In genomic region chr6:37325076-37325475, GRCm38 (mm10) we compare ENCODE assay signal across 23 mouse cellular contexts. TPM values are rescaled to one million over a fixed set of nuclear protein-coding genes. Genes with fewer than 3 reads are reported as not detected.
DNase-seq lines count a peak whose midpoint lies in the region; ATAC-seq lines count a peak whose summit lies in the region.
"Had no signal": no experiment of that assay in that cellular context is flagged by ENCODE, and none has a peak within 500 bp of the region (broad histone marks: within the 10 kb centered on the region; RNA-seq: fewer than 3 reads in every experiment).

No protein-coding gene starts in this region.

- peaks cover 21% of the 10 kb centered on the region for H3K4me1 ChIP-seq in heart, embryonic 10.5 days
- H3K4me1 ChIP-seq in midbrain, embryonic 11.5 days (ENCODE audit: control insufficient read depth, insufficient read depth, low read length), result 0 out of 2 replicates have a peak, but pooled peaks cover 5% of the 10 kb centered on the region
- H3K4me1 ChIP-seq in midbrain, embryonic 10.5 days, result peaks cover 15% of the 10 kb centered on the region
- no peaks in the 10 kb centered on the region for H3K4me1 ChIP-seq in liver, embryonic 11.5 days (replicated peaks; ENCODE audit: control insufficient read depth, insufficient read depth, low read length)

- peak; percentile 57 for DNase-seq in heart, embryonic 10.5 days (ENCODE audit: low spot score)
- DNase-seq in heart, postnatal 10 days, result no peak
- peak; percentile 77 for DNase-seq in midbrain, embryonic 11.5 days (ENCODE audit: low spot score, missing footprints)
- no peak for DNase-seq in midbrain, embryonic 10.5 days (ENCODE audit: low spot score)
- peak; percentile 33 to 47 for DNase-seq in B cell, adult 2 months
- no peak for DNase-seq in liver, embryonic 11.5 days (ENCODE audit: low spot score)
- DNase-seq: adrenal gland, adult 8-10 months; adrenal gland, postnatal 14 days; adrenal gland, postnatal 36 days; cerebellum, adult 11-12 months; cerebellum, adult 2 months; cerebellum, adult 9-10 months; cerebellum, postnatal 10 days; cerebellum, postnatal 25 days had no signal

- no peak for ATAC-seq in midbrain, embryonic 11.5 days (ENCODE audit: low FRiP score)
- ATAC-seq in liver, embryonic 11.5 days (replicated peaks; ENCODE audit: low FRiP score), result no peak
- ATAC-seq: activated CD4-positive, CD25-positive, alpha-beta regulatory T cell, adult 4 months; CD4-positive, CD25-positive, alpha-beta regulatory T cell, adult 4 months; forebrain, embryonic 13.5 days; forebrain, embryonic 15.5 days; Patski had no signal

- intact Hi-C loops in heart, postnatal 10 days (cut with DNase I), result no loop called here

- no peak overlapping the region for H3K27ac ChIP-seq in heart, embryonic 10.5 days
- no peak overlapping the region for H3K27ac ChIP-seq in midbrain, embryonic 11.5 days (ENCODE audit: low read depth, low read length)
- H3K27ac ChIP-seq in midbrain, embryonic 10.5 days (replicated peaks), result no peak overlapping the region
- H3K27ac ChIP-seq in liver, embryonic 11.5 days (ENCODE audit: low read depth, low read length), result no peak overlapping the region
- H3K27ac ChIP-seq: embryonic facial prominence, embryonic 10.5 days; embryonic facial prominence, embryonic 12.5 days; forebrain, embryonic 13.5 days; forebrain, embryonic 15.5 days had no signal

- no peaks in the 10 kb centered on the region for H3K9me3 ChIP-seq in heart, embryonic 10.5 days
- H3K9me3 ChIP-seq in midbrain, embryonic 11.5 days (ENCODE audit: control insufficient read depth, low read length), result no peaks in the 10 kb centered on the region
- no peaks in the 10 kb centered on the region for H3K9me3 ChIP-seq in midbrain, embryonic 10.5 days (replicated peaks)
- H3K9me3 ChIP-seq in liver, embryonic 11.5 days (ENCODE audit: control insufficient read depth, low read length), result no peaks in the 10 kb centered on the region
- H3K9me3 ChIP-seq: embryonic facial prominence, embryonic 10.5 days; embryonic facial prominence, embryonic 12.5 days; forebrain, embryonic 13.5 days; forebrain, embryonic 15.5 days had no signal

- no peak overlapping the region for H3K9ac ChIP-seq in midbrain, embryonic 11.5 days (ENCODE audit: low read length)
- no peak overlapping the region for H3K9ac ChIP-seq in liver, embryonic 11.5 days (ENCODE audit: low read depth, low read length)
- H3K9ac ChIP-seq: embryonic facial prominence, embryonic 12.5 days; forebrain, embryonic 13.5 days; forebrain, embryonic 15.5 days had no signal

- H3K4me3 ChIP-seq in heart, embryonic 10.5 days, result no peak overlapping the region
- no peak overlapping the region for H3K4me3 ChIP-seq in midbrain, embryonic 11.5 days (ENCODE audit: low read depth, low read length)
- H3K4me3 ChIP-seq in midbrain, embryonic 10.5 days, result no peak overlapping the region
- no peak overlapping the region for H3K4me3 ChIP-seq in liver, embryonic 11.5 days (ENCODE audit: low read depth, low read length)
- H3K4me3 ChIP-seq: embryonic facial prominence, embryonic 10.5 days; embryonic facial prominence, embryonic 12.5 days; forebrain, embryonic 13.5 days; forebrain, embryonic 15.5 days had no signal

- H3K4me2 ChIP-seq in midbrain, embryonic 11.5 days, result no peak overlapping the region
- no peak overlapping the region for H3K4me2 ChIP-seq in liver, embryonic 11.5 days
- H3K4me2 ChIP-seq: embryonic facial prominence, embryonic 12.5 days; forebrain, embryonic 13.5 days; forebrain, embryonic 15.5 days had no signal

- no peaks in the 10 kb centered on the region for H3K27me3 ChIP-seq in heart, embryonic 10.5 days (ENCODE audit: insufficient read depth, poor library complexity, severe bottlenecking)
- H3K27me3 ChIP-seq in midbrain, embryonic 11.5 days (ENCODE audit: control insufficient read depth, insufficient read depth, low read length), result no peaks in the 10 kb centered on the region
- H3K27me3 ChIP-seq in midbrain, embryonic 10.5 days (ENCODE audit: low read depth, poor library complexity, severe bottlenecking), result no peaks in the 10 kb centered on the region
- H3K27me3 ChIP-seq in liver, embryonic 11.5 days (replicated peaks; ENCODE audit: control insufficient read depth, insufficient read depth, low read length), result no peaks in the 10 kb centered on the region
- H3K27me3 ChIP-seq: CH12.LX; embryonic facial prominence, embryonic 12.5 days; forebrain, embryonic 13.5 days; forebrain, embryonic 15.5 days had no signal

- H3K36me3 ChIP-seq in heart, embryonic 10.5 days, result peaks cover 11% of the 10 kb centered on the region; the same call in 1 of the 2 replicates
- no peaks in the 10 kb centered on the region for H3K36me3 ChIP-seq in midbrain, embryonic 11.5 days (ENCODE audit: control insufficient read depth, insufficient read depth, low read length)
- no peaks in the 10 kb centered on the region for H3K36me3 ChIP-seq in midbrain, embryonic 10.5 days
- H3K36me3 ChIP-seq in liver, embryonic 11.5 days (ENCODE audit: control insufficient read depth, insufficient read depth, low read length), result peaks cover 3% of the 10 kb centered on the region; the same call in 1 of the 2 replicates
- H3K36me3 ChIP-seq: embryonic facial prominence, embryonic 10.5 days; forebrain, embryonic 15.5 days; G1E had no signal

- WGBS in heart, embryonic 10.5 days, result 73% methylated on average over 3 of the region's 3 CpGs
- WGBS in midbrain, embryonic 11.5 days, result 86% methylated on average over 3 of the region's 3 CpGs
- 89% methylated on average over 3 of the region's 3 CpGs for WGBS in midbrain, embryonic 10.5 days
- WGBS in liver, embryonic 11.5 days, result 78% methylated on average over 3 of the region's 3 CpGs

RNA-seq across cellular contexts. Expression of gene Dgki, which starts 25.1 kb away (rescaled TPM):
- polyA plus RNA-seq in heart, embryonic 10.5 days (2016; fragmentation: Nextera tagmentation; extraction: Ambion mirVana), result 0.68 and 0.85 TPM in 2 replicates
- total RNA-seq in heart, postnatal 10 days (2021), result under 1 TPM; 0.45 to 0.65 TPM
- polyA plus RNA-seq in midbrain, embryonic 11.5 days (2014; fragmentation: Nextera tagmentation; extraction: Ambion mirVana), result 2.1 TPM in 2 replicates
- polyA plus RNA-seq in midbrain, embryonic 10.5 days (2016; fragmentation: Nextera tagmentation; extraction: Ambion mirVana), result 0.63 and 1.4 TPM in 2 replicates
- 0.17 and 0.18 TPM in 2 replicates for polyA plus RNA-seq in liver, embryonic 11.5 days (2014; fragmentation: Nextera tagmentation; extraction: Ambion mirVana)
- polyA plus RNA-seq: G1E had no signal

Comparison
In these comparisons a context has a peak if more than half of its experiments do, and no peak if none do; other contexts are left out.
1. DNase-seq: peak in heart, embryonic 10.5 days (single experiment), midbrain, embryonic 11.5 days (single experiment) and B cell, adult 2 months (2 of 2); none in heart, postnatal 10 days (0 of 2), midbrain, embryonic 10.5 days (single experiment) and liver, embryonic 11.5 days (single experiment).